Mouse (Mus musculus): ENCODE measurements at regions not wholly inside any gene's neighbourhood (a gene's known extent, or its start where the extent isn't known, plus 50 kb on each side); places are given as distances from the start of the nearest gene placed in this dataset.

- no peaks in the 10 kb centered on the region for H3K27me3 ChIP-seq (ENCODE audit: control insufficient read depth, insufficient read depth, low read length, poor library complexity, severe bottlenecking)
- no peak for DNase-seq (ENCODE audit: low read depth, low spot score)
These were observed 227.9 kb upstream of the Gpc5 start for GRCm38 (mm10) chr14:114864102-114864501.

GRCm38 (mm10) chr14:114869233-114869632 lies 222.8 kb upstream of the Gpc5 start:
- H3K27me3 ChIP-seq (ENCODE audit: control insufficient read depth, insufficient read depth, low read length, poor library complexity, severe bottlenecking) = no peaks in the 10 kb centered on the region
- H3K36me3 ChIP-seq (ENCODE audit: control insufficient read depth, insufficient read depth, low read length, poor library complexity, severe bottlenecking) = no peaks in the 10 kb centered on the region
- no peak for DNase-seq (ENCODE audit: low read depth, low spot score)

More at GRCm38 (mm10) chr14:114864102-114864501, 227.9 kb upstream of the Gpc5 start:
- no peaks in the 10 kb centered on the region for H3K36me3 ChIP-seq (ENCODE audit: control insufficient read depth, insufficient read depth, low read length, poor library complexity, severe bottlenecking)

GRCm38 (mm10) chr14:114875101-114875500 lies 216.9 kb upstream of the Gpc5 start:
- DNase-seq (ENCODE audit: low read depth, low spot score) = no peak
- no peaks in the 10 kb centered on the region for H3K27me3 ChIP-seq (ENCODE audit: control insufficient read depth, insufficient read depth, low read length, poor library complexity, severe bottlenecking)
- no peaks in the 10 kb centered on the region for H3K36me3 ChIP-seq (ENCODE audit: control insufficient read depth, insufficient read depth, low read length, poor library complexity, severe bottlenecking)

- no peaks in the 10 kb centered on the region for H3K36me3 ChIP-seq (ENCODE audit: control insufficient read depth, insufficient read depth, low read length, poor library complexity, severe bottlenecking)
- no peak for DNase-seq (ENCODE audit: low read depth, low spot score)
These were observed 215.6 kb upstream of the Gpc5 start for GRCm38 (mm10) chr14:114876427-114876826.

GRCm38 (mm10) chr14:114877477-114877876 lies 214.5 kb upstream of the Gpc5 start:
- Histone ChIP-seq H3K36me3 (ENCODE audit: control insufficient read depth, insufficient read depth, low read length, poor library complexity, severe bottlenecking) (no peaks in the 10 kb centered on the region), H3K27me3 (ENCODE audit: control insufficient read depth, insufficient read depth, low read length, poor library complexity, severe bottlenecking) (no peaks in the 10 kb centered on the region)
- no peak for DNase-seq (ENCODE audit: low read depth, low spot score)

More at GRCm38 (mm10) chr14:114876427-114876826, 215.6 kb upstream of the Gpc5 start:
- no peaks in the 10 kb centered on the region for H3K27me3 ChIP-seq (ENCODE audit: control insufficient read depth, insufficient read depth, low read length, poor library complexity, severe bottlenecking)

- Histone ChIP-seq H3K27me3 (ENCODE audit: control insufficient read depth, insufficient read depth, low read length, poor library complexity, severe bottlenecking) (no peaks in the 10 kb centered on the region), H3K36me3 (ENCODE audit: control insufficient read depth, insufficient read depth, low read length, poor library complexity, severe bottlenecking) (no peaks in the 10 kb centered on the region)
- no peak for DNase-seq (ENCODE audit: low read depth, low spot score)
These were observed 211.7 kb upstream of the Gpc5 start for GRCm38 (mm10) chr14:114880291-114880690.

GRCm38 (mm10) chr14:114904109-114904508 lies 187.9 kb upstream of the Gpc5 start:
- Histone ChIP-seq H3K36me3 (ENCODE audit: control insufficient read depth, insufficient read depth, low read length, poor library complexity, severe bottlenecking) (no peaks in the 10 kb centered on the region), H3K27me3 (ENCODE audit: control insufficient read depth, insufficient read depth, low read length, poor library complexity, severe bottlenecking) (no peaks in the 10 kb centered on the region)
- DNase-seq (ENCODE audit: low read depth, low spot score) = no peak

- no peaks in the 10 kb centered on the region for H3K27me3 ChIP-seq (ENCODE audit: control insufficient read depth, insufficient read depth, low read length, poor library complexity, severe bottlenecking)
- no peaks in the 10 kb centered on the region for H3K36me3 ChIP-seq (ENCODE audit: control insufficient read depth, insufficient read depth, low read length, poor library complexity, severe bottlenecking)
- DNase-seq (ENCODE audit: low read depth, low spot score) = no peak
These were observed 179.7 kb upstream of the Gpc5 start for GRCm38 (mm10) chr14:114912271-114912670.

- DNase-seq (ENCODE audit: low read depth, low spot score) = peak; percentile 1
- H3K36me3 ChIP-seq (ENCODE audit: control insufficient read depth, insufficient read depth, low read length, poor library complexity, severe bottlenecking) = no peaks in the 10 kb centered on the region
- H3K27me3 ChIP-seq (ENCODE audit: control insufficient read depth, insufficient read depth, low read length, poor library complexity, severe bottlenecking) = no peaks in the 10 kb centered on the region
These were observed 178.8 kb upstream of the Gpc5 start for GRCm38 (mm10) chr14:114913238-114913637.

GRCm38 (mm10) chr14:114945744-114946143 lies 146.3 kb upstream of the Gpc5 start:
- Histone ChIP-seq H3K36me3 (ENCODE audit: control insufficient read depth, insufficient read depth, low read length, poor library complexity, severe bottlenecking) (no peaks in the 10 kb centered on the region), H3K27me3 (ENCODE audit: control insufficient read depth, insufficient read depth, low read length, poor library complexity, severe bottlenecking) (no peaks in the 10 kb centered on the region)
- peak; percentile 6 for DNase-seq (ENCODE audit: low read depth, low spot score)

GRCm38 (mm10) chr14:114946321-114946720 lies 145.7 kb upstream of the Gpc5 start:
- no peaks in the 10 kb centered on the region for H3K36me3 ChIP-seq (ENCODE audit: control insufficient read depth, insufficient read depth, low read length, poor library complexity, severe bottlenecking)
- DNase-seq (ENCODE audit: low read depth, low spot score) = peak; percentile 48
- no peaks in the 10 kb centered on the region for H3K27me3 ChIP-seq (ENCODE audit: control insufficient read depth, insufficient read depth, low read length, poor library complexity, severe bottlenecking)

- H3K36me3 ChIP-seq (ENCODE audit: control insufficient read depth, insufficient read depth, low read length, poor library complexity, severe bottlenecking) = no peaks in the 10 kb centered on the region
- DNase-seq (ENCODE audit: low read depth, low spot score) = peak; percentile 51
These were observed 143.5 kb upstream of the Gpc5 start for GRCm38 (mm10) chr14:114948341-114949155.

GRCm38 (mm10) chr14:114949156-114949496 lies 142.9 kb upstream of the Gpc5 start:
- no peaks in the 10 kb centered on the region for H3K36me3 ChIP-seq (ENCODE audit: control insufficient read depth, insufficient read depth, low read length, poor library complexity, severe bottlenecking)
- H3K27me3 ChIP-seq (ENCODE audit: control insufficient read depth, insufficient read depth, low read length, poor library complexity, severe bottlenecking) = no peaks in the 10 kb centered on the region
- no peak for DNase-seq (ENCODE audit: low read depth, low spot score)

More at GRCm38 (mm10) chr14:114948341-114949155, 143.5 kb upstream of the Gpc5 start:
- H3K27me3 ChIP-seq (ENCODE audit: control insufficient read depth, insufficient read depth, low read length, poor library complexity, severe bottlenecking) = no peaks in the 10 kb centered on the region

GRCm38 (mm10) chr14:114952280-114952679 lies 139.7 kb upstream of the Gpc5 start:
- Histone ChIP-seq H3K36me3 (ENCODE audit: control insufficient read depth, insufficient read depth, low read length, poor library complexity, severe bottlenecking) (no peaks in the 10 kb centered on the region), H3K27me3 (ENCODE audit: control insufficient read depth, insufficient read depth, low read length, poor library complexity, severe bottlenecking) (no peaks in the 10 kb centered on the region)
- no peak for DNase-seq (ENCODE audit: low read depth, low spot score)

GRCm38 (mm10) chr14:114953070-114953665 lies 138.8 kb upstream of the Gpc5 start:
- no peaks in the 10 kb centered on the region for H3K36me3 ChIP-seq (ENCODE audit: control insufficient read depth, insufficient read depth, low read length, poor library complexity, severe bottlenecking)
- no peak for DNase-seq (ENCODE audit: low read depth, low spot score)
- H3K27me3 ChIP-seq (ENCODE audit: control insufficient read depth, insufficient read depth, low read length, poor library complexity, severe bottlenecking) = no peaks in the 10 kb centered on the region

All from splenic B cell, adult 2 months (primary cell).